Mouse (Mus musculus): ENCODE measurements at regions not wholly inside any gene's neighbourhood (a gene's known extent, or its start where the extent isn't known, plus 50 kb on each side); places are given as distances from the start of the nearest gene placed in this dataset.

DNA sequence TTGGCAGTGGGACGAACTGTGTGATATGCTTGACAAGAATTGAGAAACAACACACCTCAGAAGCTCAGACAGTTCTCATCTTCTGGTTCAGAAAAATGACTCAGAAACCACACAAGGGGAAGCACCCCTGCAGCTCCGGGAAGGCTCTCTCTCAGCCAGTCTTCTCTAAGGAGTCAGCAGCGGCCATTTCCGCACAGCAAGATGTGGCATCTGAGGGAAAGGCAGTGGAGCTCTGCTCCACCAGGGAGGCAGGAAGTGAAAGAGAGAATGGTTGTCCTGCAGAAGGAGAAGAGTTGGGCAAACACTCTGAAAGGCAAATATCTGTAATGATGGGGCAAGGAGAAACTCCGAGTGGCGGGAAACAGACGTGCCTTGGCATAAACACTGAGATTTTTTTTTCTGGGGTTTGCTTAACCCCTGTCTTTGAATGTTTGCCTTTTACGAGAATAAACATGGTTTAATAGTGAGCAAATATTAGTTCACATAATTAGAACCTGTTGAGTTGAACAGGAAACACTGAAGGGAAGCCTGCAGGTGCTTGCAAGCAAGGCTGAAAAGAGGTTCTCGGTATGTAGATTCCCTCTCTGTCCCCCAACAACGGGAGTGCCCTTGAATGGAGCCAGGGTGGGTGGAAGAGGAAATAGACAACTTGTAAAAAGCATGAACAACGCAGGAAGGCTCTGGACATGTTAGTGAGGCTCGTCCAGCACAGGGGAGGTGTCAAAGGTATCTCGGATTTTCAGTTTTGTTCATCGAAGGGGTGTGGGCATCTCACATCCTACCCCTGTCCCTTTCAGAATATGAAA is 75.9 kb upstream of the Gm9887 start:
- Histone ChIP-seq H3K27ac (replicated peaks) (peak overlapping the region; percentile 85), H3K9ac (ENCODE audit: low read length) (no peak overlapping the region), H3K36me3 (ENCODE audit: control insufficient read depth, insufficient read depth, low read length) (no peaks in the 10 kb centered on the region), H3K27me3 (ENCODE audit: control insufficient read depth, insufficient read depth, low read length) (no peaks in the 10 kb centered on the region), H3K4me2 (replicated peaks; ENCODE audit: low read depth) (peak overlapping the region; percentile 44), H3K9me3 (ENCODE audit: control insufficient read depth, low read length) (no peaks in the 10 kb centered on the region), H3K4me1 (replicated peaks; ENCODE audit: control insufficient read depth, insufficient read depth) (peaks cover 2% of the 10 kb centered on the region; the same call in 1 of the 2 replicates), H3K4me3 (ENCODE audit: low read depth, low read length) (peak overlapping the region; percentile 6; the same call in 1 of the 2 replicates)
- DNase-seq (ENCODE audit: low spot score) (peak; percentile 67), ATAC-seq (ENCODE audit: low FRiP score, low TSS enrichment) (peak; percentile 50)
- TF ChIP-seq CTCF (IDR thresholded peaks at IDR 0.05; ENCODE audit: low read depth) = no peak
- no peak for TF ChIP-seq EP300 (optimal IDR thresholded peaks at IDR 0.05)
- WGBS = 18% methylated on average over 14 of the region's 14 CpGs

DNA sequence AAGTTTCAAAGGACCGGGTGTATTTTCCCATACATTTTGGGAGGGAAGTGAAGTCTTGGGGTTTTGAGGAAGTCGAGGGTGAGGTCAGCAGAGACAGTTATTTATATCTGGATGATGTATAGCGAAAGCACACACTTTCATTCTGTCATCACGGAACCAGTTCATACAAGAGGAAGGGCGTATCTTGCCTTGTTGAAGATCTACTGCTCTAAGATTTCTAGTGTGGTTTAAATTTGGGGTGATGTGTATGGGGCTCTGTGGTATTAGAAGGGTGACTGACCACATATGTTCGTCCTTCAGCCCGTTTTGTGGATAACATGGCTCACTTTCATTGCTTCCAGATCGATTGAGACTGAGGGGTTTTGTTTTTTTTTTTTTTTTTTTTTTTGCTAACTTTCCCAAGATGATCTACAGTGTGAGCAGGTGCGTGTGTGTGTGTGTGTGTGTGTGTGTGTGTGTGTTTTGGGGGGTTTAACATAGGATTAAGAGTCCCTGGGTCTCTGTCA is 75.1 kb upstream of the Gm9887 start:
- 15% methylated on average over 9 of the region's 9 CpGs for WGBS
- peak overlapping the region; percentile 23 for H3K9ac ChIP-seq (ENCODE audit: low read length)

DNA sequence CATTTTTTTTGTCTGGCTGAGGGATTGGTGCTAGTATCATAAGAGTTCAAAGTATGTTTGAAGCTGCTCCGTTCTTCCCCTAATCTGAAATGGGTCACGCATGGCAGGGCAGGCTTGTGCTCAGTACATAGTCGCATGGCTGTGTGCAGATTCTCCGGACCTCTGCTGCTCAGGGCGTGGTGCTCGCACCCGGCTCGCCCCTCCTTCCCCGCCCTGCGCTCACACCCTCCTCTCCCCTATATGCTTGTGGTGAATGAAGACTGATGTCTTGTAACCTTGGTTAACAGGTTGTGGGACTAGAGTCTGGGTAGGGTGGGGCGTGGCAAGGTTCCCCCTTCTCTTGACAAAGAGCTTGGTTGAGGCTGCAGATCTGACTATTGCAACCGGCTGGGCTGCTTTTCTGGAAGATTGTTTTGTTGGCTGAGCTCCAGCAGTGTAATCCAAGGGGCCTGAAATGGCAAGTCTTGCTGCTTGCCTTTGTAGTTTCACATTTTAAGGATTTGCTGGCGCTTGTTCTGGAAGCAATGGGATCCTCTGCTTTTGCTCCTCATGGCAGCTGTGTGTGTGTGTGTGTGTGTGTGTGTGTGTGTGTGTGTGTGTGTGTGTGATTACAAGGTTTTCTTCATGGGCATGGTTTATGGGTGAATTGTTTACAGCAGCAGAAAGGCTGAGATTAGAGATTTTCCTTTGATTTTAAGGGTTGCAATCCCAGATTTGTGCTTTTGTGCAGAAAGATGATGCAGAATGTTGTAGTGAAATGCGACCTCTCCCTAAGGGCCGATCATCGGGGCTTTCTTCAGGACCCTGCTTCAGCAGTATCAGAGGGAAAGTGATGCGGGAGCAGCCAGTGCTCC is 74.4 kb upstream of the Gm9887 start:
- ATAC-seq (ENCODE audit: low FRiP score, low TSS enrichment) = peak; percentile 88
- peaks cover 2% of the 10 kb centered on the region; the same call in 1 of the 2 replicates for H3K4me1 ChIP-seq (replicated peaks; ENCODE audit: control insufficient read depth, insufficient read depth)
- H3K9ac ChIP-seq (ENCODE audit: low read length) = peak overlapping the region; percentile 32
- H3K36me3 ChIP-seq (ENCODE audit: control insufficient read depth, insufficient read depth, low read length) = no peaks in the 10 kb centered on the region
- H3K9me3 ChIP-seq (ENCODE audit: control insufficient read depth, low read length) = no peaks in the 10 kb centered on the region
- peak overlapping the region; percentile 44 for H3K4me2 ChIP-seq (replicated peaks; ENCODE audit: low read depth)
- no peaks in the 10 kb centered on the region for H3K27me3 ChIP-seq (ENCODE audit: control insufficient read depth, insufficient read depth, low read length)
- whole genome bisulfite sequencing = 5% methylated on average over 17 of the region's 17 CpGs
- peak overlapping the region; percentile 6; the same call in 1 of the 2 replicates for H3K4me3 ChIP-seq (ENCODE audit: low read depth, low read length)
- H3K27ac ChIP-seq (replicated peaks) = peak overlapping the region; percentile 85
- DNase-seq (ENCODE audit: low spot score) = peak; percentile 90
- TF ChIP-seq CTCF (IDR thresholded peaks at IDR 0.05; ENCODE audit: low read depth) (no peak), EP300 (optimal IDR thresholded peaks at IDR 0.05) (peak; percentile 87)

More for the DNA sequence above, 75.1 kb upstream of the Gm9887 start:
- H3K27me3 ChIP-seq (ENCODE audit: control insufficient read depth, insufficient read depth, low read length) = no peaks in the 10 kb centered on the region
- no peaks in the 10 kb centered on the region for H3K9me3 ChIP-seq (ENCODE audit: control insufficient read depth, low read length)
- peak overlapping the region; percentile 6; the same call in 1 of the 2 replicates for H3K4me3 ChIP-seq (ENCODE audit: low read depth, low read length)
- H3K36me3 ChIP-seq (ENCODE audit: control insufficient read depth, insufficient read depth, low read length) = no peaks in the 10 kb centered on the region
- peak overlapping the region; percentile 44 for H3K4me2 ChIP-seq (replicated peaks; ENCODE audit: low read depth)
- TF ChIP-seq CTCF (IDR thresholded peaks at IDR 0.05; ENCODE audit: low read depth) (no peak), EP300 (optimal IDR thresholded peaks at IDR 0.05) (no peak)
- H3K4me1 ChIP-seq (replicated peaks; ENCODE audit: control insufficient read depth, insufficient read depth) = peaks cover 2% of the 10 kb centered on the region; the same call in 1 of the 2 replicates
- ATAC-seq (ENCODE audit: low FRiP score, low TSS enrichment) (peak; percentile 18; the same call in 1 of the 2 replicates), DNase-seq (ENCODE audit: low spot score) (no peak)
- peak overlapping the region; percentile 85 for H3K27ac ChIP-seq (replicated peaks)

DNA sequence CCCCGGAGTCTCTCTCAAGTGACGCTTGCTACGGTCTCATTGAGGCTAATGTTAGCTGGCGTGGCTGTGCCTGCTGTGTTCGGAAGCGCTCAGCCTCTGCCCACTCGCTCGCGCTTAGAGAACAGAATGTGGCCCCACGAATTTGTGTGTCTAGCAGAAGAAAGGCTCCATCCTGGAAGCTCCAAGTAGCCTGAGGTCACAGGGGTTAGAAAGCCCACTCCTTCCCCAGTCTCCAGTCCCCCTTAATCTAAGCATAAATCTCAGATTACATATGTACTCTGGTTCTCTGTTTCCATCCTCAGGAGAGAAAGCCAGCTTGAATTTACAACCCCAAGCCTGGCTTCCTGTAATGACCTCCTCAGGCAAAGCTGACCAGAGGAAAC is 73.8 kb upstream of the Gm9887 start:
- no peak overlapping the region for H3K4me3 ChIP-seq (ENCODE audit: low read depth, low read length)
- ATAC-seq (ENCODE audit: low FRiP score, low TSS enrichment) = no peak; the same call in 1 of the 2 replicates

DNA sequence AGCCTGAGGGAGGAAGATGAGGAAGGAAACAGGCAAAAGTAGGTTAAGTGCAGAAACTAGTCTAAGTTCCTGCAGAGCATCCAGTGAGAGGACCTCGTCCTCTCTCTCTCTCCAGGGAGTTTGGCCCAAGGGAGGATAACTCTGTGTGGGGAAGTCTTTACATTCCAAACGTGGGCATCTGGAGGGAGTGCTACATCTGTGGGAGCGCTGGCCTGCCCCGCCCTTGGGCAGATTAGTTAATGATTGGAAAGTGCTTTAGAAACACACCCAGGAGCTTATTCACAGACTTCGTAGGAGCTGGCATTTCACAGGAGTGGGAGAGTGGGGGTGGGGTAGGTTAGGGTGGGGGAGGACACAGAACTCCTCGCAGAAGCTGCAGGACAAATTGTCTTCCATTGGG is 70.1 kb upstream of the Gm9887 start:
- Histone ChIP-seq H3K9me3 (ENCODE audit: control insufficient read depth, low read length) (no peaks in the 10 kb centered on the region), H3K4me2 (replicated peaks; ENCODE audit: low read depth) (0 out of 2 replicates have a peak overlapping the region, but pooled peaks have one; percentile 14), H3K36me3 (ENCODE audit: control insufficient read depth, insufficient read depth, low read length) (no peaks in the 10 kb centered on the region), H3K27me3 (ENCODE audit: control insufficient read depth, insufficient read depth, low read length) (no peaks in the 10 kb centered on the region), H3K4me1 (replicated peaks; ENCODE audit: control insufficient read depth, insufficient read depth) (no peaks in the 10 kb centered on the region), H3K9ac (ENCODE audit: low read length) (no peak overlapping the region), H3K27ac (replicated peaks) (peak overlapping the region; percentile 78), H3K4me3 (ENCODE audit: low read depth, low read length) (no peak overlapping the region)
- peak; percentile 50; the same call in 1 of the 2 replicates for ATAC-seq (ENCODE audit: low FRiP score, low TSS enrichment)
- DNase-seq (ENCODE audit: low spot score) = peak; percentile 64
- WGBS = 19% methylated on average over 6 of the region's 6 CpGs
- TF ChIP-seq EP300 (optimal IDR thresholded peaks at IDR 0.05) (peak; percentile 64), CTCF (IDR thresholded peaks at IDR 0.05; ENCODE audit: low read depth) (no peak)

More for the DNA sequence above, 73.8 kb upstream of the Gm9887 start:
- no peak for DNase-seq (ENCODE audit: low spot score)
- peak overlapping the region; percentile 85 for H3K27ac ChIP-seq (replicated peaks)
- TF ChIP-seq EP300 (optimal IDR thresholded peaks at IDR 0.05) (no peak), CTCF (IDR thresholded peaks at IDR 0.05; ENCODE audit: low read depth) (no peak)
- peaks cover 2% of the 10 kb centered on the region; the same call in 1 of the 2 replicates for H3K4me1 ChIP-seq (replicated peaks; ENCODE audit: control insufficient read depth, insufficient read depth)
- H3K27me3 ChIP-seq (ENCODE audit: control insufficient read depth, insufficient read depth, low read length) = no peaks in the 10 kb centered on the region
- H3K9me3 ChIP-seq (ENCODE audit: control insufficient read depth, low read length) = no peaks in the 10 kb centered on the region
- H3K9ac ChIP-seq (ENCODE audit: low read length) = no peak overlapping the region; the same call in 1 of the 2 replicates
- 31% methylated on average over 10 of the region's 10 CpGs for WGBS
- H3K4me2 ChIP-seq (replicated peaks; ENCODE audit: low read depth) = peak overlapping the region; percentile 44; the same call in 1 of the 2 replicates
- H3K36me3 ChIP-seq (ENCODE audit: control insufficient read depth, insufficient read depth, low read length) = no peaks in the 10 kb centered on the region
